Mouse (Mus musculus) limb, embryonic 14.5 days (tissue): ENCODE measurements at regions not wholly inside any gene's neighbourhood (a gene's known extent, or its start where the extent isn't known, plus 50 kb on each side); places are given as distances from the start of the nearest gene placed in this dataset.

Experiments
- ATAC-seq: fragments of 200-750 bp; cut with Nextera tagmentation; 2 replicates; pipeline ENCODE4 v1.8.0; 2017; ENCODE audit warnings: low read depth, moderate number of reproducible peaks, moderate TSS enrichment; ENCODE audit not compliant: low FRiP score
- DNase-seq: peaks from one replicate; pipeline ENCODE4 v3.0.0-alpha.2; 2015; ENCODE audit warnings: low spot score
- H3K27ac ChIP-seq: fragments of 300-500 bp; sonication (generic); replicated peaks from 2 replicates; pipeline ENCODE4 v1.5.1; 2014; ENCODE audit warnings: low read depth, mild to moderate bottlenecking, low read length, moderate library complexity, mixed read lengths
- H3K27me3 ChIP-seq: fragments of 300-500 bp; sonication (generic); 2 replicates; pipeline ENCODE4 v1.6.1; 2014; ENCODE audit warnings: low read length, mixed read lengths; ENCODE audit not compliant: control insufficient read depth, insufficient read depth
- H3K36me3 ChIP-seq: fragments of 300-500 bp; sonication (generic); 2 replicates; pipeline ENCODE4 v1.6.1; 2014; ENCODE audit warnings: mild to moderate bottlenecking, low read length, moderate library complexity, mixed read lengths; ENCODE audit not compliant: control insufficient read depth, insufficient read depth
- H3K4me1 ChIP-seq: fragments of 300-500 bp; sonication (generic); 2 replicates; pipeline ENCODE4 v1.6.1; 2014; ENCODE audit warnings: antibody characterized with exemption, low read length, mixed read lengths; ENCODE audit not compliant: control insufficient read depth, insufficient read depth
- H3K4me2 ChIP-seq: fragments of 300-500 bp; sonication (generic); replicated peaks from 2 replicates; pipeline ENCODE4 v1.6.1; 2014; ENCODE audit warnings: low read depth, mild to moderate bottlenecking, low read length, moderate library complexity; ENCODE audit not compliant: severe bottlenecking
- H3K4me3 ChIP-seq: fragments of 300-500 bp; sonication (generic); replicated peaks from 2 replicates; pipeline ENCODE4 v1.5.1; 2014; ENCODE audit warnings: low read length
- H3K9ac ChIP-seq: fragments of 300-500 bp; sonication (generic); 2 replicates; pipeline ENCODE4 v1.6.1; 2014; ENCODE audit warnings: mild to moderate bottlenecking, low read depth, low read length, moderate library complexity; ENCODE audit not compliant: severe bottlenecking
- H3K9me3 ChIP-seq: fragments of 300-500 bp; sonication (generic); 2 replicates; pipeline ENCODE4 v1.6.1; 2016; ENCODE audit warnings: low read length; ENCODE audit not compliant: control insufficient read depth
- POLR2A ChIP-seq: fragments of 200-500 bp; IDR thresholded peaks from 2 replicates; pipeline ENCODE4 v1.8.0; 2012; ENCODE audit warnings: inconsistent platforms, mild to moderate bottlenecking, moderate library complexity, borderline replicate concordance; ENCODE audit not compliant: insufficient read depth, insufficient read length; ENCODE audit errors: extremely low read depth
- WGBS: fragments of 180-500 bp; shearing (Covaris S2); extraction: QIAGEN DNeasy Blood & Tissue Kit; methylation state at CpG from one replicate; pipeline ENCODE4 v1.1.7; 2014; 5-methylcytosine and 5-hydroxymethylcytosine counted together

GRCm38 (mm10) chr6:47649961-47650360, 54.8 kb upstream of the Ezh2 start:
- no peak overlapping the region for H3K27ac ChIP-seq
- 85% methylated on average over 6 of the region's 6 CpGs for WGBS
- no peaks in the 10 kb centered on the region for H3K9me3 ChIP-seq
- ATAC-seq: no peak
- no peaks in the 10 kb centered on the region for H3K27me3 ChIP-seq
- no peak for DNase-seq
- TF ChIP-seq POLR2A: no peak
- H3K9ac ChIP-seq: no peak overlapping the region
- no peak overlapping the region for H3K4me3 ChIP-seq
- H3K36me3 ChIP-seq: no peaks in the 10 kb centered on the region
- no peak overlapping the region for H3K4me2 ChIP-seq
- no peaks in the 10 kb centered on the region for H3K4me1 ChIP-seq

- ATAC-seq: no peak
- no peak overlapping the region for H3K27ac ChIP-seq
- H3K4me1 ChIP-seq: no peaks in the 10 kb centered on the region
- no peak for TF ChIP-seq POLR2A
- no peak for DNase-seq
- no peaks in the 10 kb centered on the region for H3K27me3 ChIP-seq
- WGBS: 75% methylated on average over 5 of the region's 5 CpGs
- no peak overlapping the region for H3K4me3 ChIP-seq
- no peak overlapping the region for H3K9ac ChIP-seq
- no peaks in the 10 kb centered on the region for H3K9me3 ChIP-seq
- H3K36me3 ChIP-seq: no peaks in the 10 kb centered on the region
- H3K4me2 ChIP-seq: no peak overlapping the region
These were observed 54.4 kb upstream of the Ezh2 start for GRCm38 (mm10) chr6:47649451-47649931.

- Histone ChIP-seq H3K4me1 (no peaks in the 10 kb centered on the region), H3K9ac (no peak overlapping the region), H3K27me3 (no peaks in the 10 kb centered on the region), H3K4me2 (no peak overlapping the region), H3K27ac (no peak overlapping the region), H3K36me3 (no peaks in the 10 kb centered on the region), H3K9me3 (no peaks in the 10 kb centered on the region), H3K4me3 (no peak overlapping the region)
- 77% methylated on average over 4 of the region's 5 CpGs for WGBS
- DNase-seq (no peak), ATAC-seq (no peak)
- TF ChIP-seq POLR2A: no peak
These were observed 53.8 kb upstream of the Ezh2 start for GRCm38 (mm10) chr6:47648899-47649298.

GRCm38 (mm10) chr6:47648316-47648715, 53.2 kb upstream of the Ezh2 start:
- ATAC-seq (no peak), DNase-seq (no peak)
- H3K27me3 ChIP-seq: no peaks in the 10 kb centered on the region
- no peaks in the 10 kb centered on the region for H3K9me3 ChIP-seq
- H3K4me3 ChIP-seq: no peak overlapping the region
- no peak overlapping the region for H3K9ac ChIP-seq
- no peaks in the 10 kb centered on the region for H3K4me1 ChIP-seq
- no peak overlapping the region for H3K27ac ChIP-seq
- no peak for TF ChIP-seq POLR2A
- H3K36me3 ChIP-seq: no peaks in the 10 kb centered on the region
- H3K4me2 ChIP-seq: no peak overlapping the region
- 92% methylated on average over 7 of the region's 7 CpGs for WGBS

GRCm38 (mm10) chr6:47647876-47648275, 52.7 kb upstream of the Ezh2 start:
- ATAC-seq: no peak
- no peak for DNase-seq
- 84% methylated on average over 8 of the region's 8 CpGs for WGBS
- TF ChIP-seq POLR2A: no peak
- no peak overlapping the region for H3K4me3 ChIP-seq
- no peaks in the 10 kb centered on the region for H3K36me3 ChIP-seq
- H3K4me2 ChIP-seq: no peak overlapping the region
- H3K27me3 ChIP-seq: no peaks in the 10 kb centered on the region
- H3K9ac ChIP-seq: no peak overlapping the region
- no peaks in the 10 kb centered on the region for H3K4me1 ChIP-seq
- H3K27ac ChIP-seq: no peak overlapping the region
- no peaks in the 10 kb centered on the region for H3K9me3 ChIP-seq
